Mouse (Mus musculus) limb, embryonic 15.5 days (tissue): ENCODE results near the gene Susd4. TPM values are rescaled to one million over a fixed set of nuclear protein-coding genes. Genes with fewer than 3 reads are reported as not detected.

Experiments
- ATAC-seq: fragments of 200-750 bp; cut with Nextera tagmentation; 2 replicates; pipeline ENCODE4 v1.8.0; 2017; ENCODE audit warnings: low read depth, moderate TSS enrichment; ENCODE audit not compliant: insufficient number of reproducible peaks, low FRiP score, low TSS enrichment
- H3K27ac ChIP-seq: fragments of 300-500 bp; sonication (generic); 2 replicates; pipeline ENCODE4 v1.5.1; 2015; ENCODE audit warnings: moderate library complexity, mild to moderate bottlenecking, inconsistent platforms
- H3K27me3 ChIP-seq: fragments of 300-500 bp; sonication (generic); 2 replicates; pipeline ENCODE4 v1.6.1; 2015; ENCODE audit warnings: inconsistent platforms
- H3K36me3 ChIP-seq: fragments of 300-500 bp; sonication (generic); 2 replicates; pipeline ENCODE4 v1.6.1; 2015; ENCODE audit warnings: inconsistent platforms
- H3K4me1 ChIP-seq: fragments of 300-500 bp; sonication (generic); 2 replicates; pipeline ENCODE4 v1.6.1; 2015; ENCODE audit warnings: inconsistent platforms
- H3K4me2 ChIP-seq: fragments of 300-500 bp; sonication (generic); 2 replicates; pipeline ENCODE4 v1.6.1; 2015; ENCODE audit warnings: mild to moderate bottlenecking, inconsistent platforms
- H3K4me3 ChIP-seq: fragments of 300-500 bp; sonication (generic); 2 replicates; pipeline ENCODE4 v1.5.1; 2015; ENCODE audit warnings: mild to moderate bottlenecking, inconsistent platforms
- H3K9ac ChIP-seq: fragments of 300-500 bp; sonication (generic); 2 replicates; pipeline ENCODE4 v1.6.1; 2015; ENCODE audit warnings: inconsistent platforms
- H3K9me3 ChIP-seq: fragments of 300-500 bp; sonication (generic); 2 replicates; pipeline ENCODE4 v1.6.1; 2016; ENCODE audit warnings: inconsistent platforms
- WGBS: fragments of 180-500 bp; shearing (Covaris S2); methylation state at CpG from one replicate; pipeline ENCODE4 v1.1.7; 2015; 5-methylcytosine and 5-hydroxymethylcytosine counted together
- polyA plus RNA-seq: library from polyadenylated mRNA; unstranded; fragments of >200 nt; fragmentation: Nextera tagmentation; extraction: Ambion mirVana; gene quantifications from 2 replicates; pipeline ENCODE4 v1.2.1, GENCODE M21; 2015

Susd4 gene
- polyA plus RNA-seq, 1 experiment from 2014 or later: 14.4 TPM

DNA sequence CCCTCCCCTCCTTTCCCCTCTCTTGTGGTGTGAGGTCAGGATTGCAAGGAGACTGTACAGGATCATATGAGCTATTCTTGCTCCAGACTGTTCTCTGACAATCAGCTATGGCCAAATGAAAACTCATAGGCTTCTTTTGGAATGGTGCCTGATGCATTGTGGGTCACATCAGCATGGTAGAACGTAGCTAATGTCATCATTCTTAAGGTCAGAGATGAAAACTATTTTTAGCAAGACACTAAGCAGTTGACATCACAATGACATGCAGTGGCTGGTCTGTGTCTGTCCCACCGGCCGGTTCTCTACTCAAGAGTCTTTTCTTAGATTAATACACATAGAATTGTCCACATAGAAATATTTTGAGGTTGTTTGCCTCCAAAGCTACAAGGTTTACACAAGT lies 142.0 kb downstream of the Susd4 start:
- Histone ChIP-seq H3K9ac (no peak overlapping the region), H3K4me2 (no peak overlapping the region), H3K27ac (no peak overlapping the region), H3K9me3 (no peaks in the 10 kb centered on the region), H3K27me3 (no peaks in the 10 kb centered on the region), H3K36me3 (no peaks in the 10 kb centered on the region), H3K4me1 (peaks cover 16% of the 10 kb centered on the region), H3K4me3 (no peak overlapping the region)
- ATAC-seq: no peak
- WGBS: 77% methylated on average over 3 of the region's 3 CpGs

DNA sequence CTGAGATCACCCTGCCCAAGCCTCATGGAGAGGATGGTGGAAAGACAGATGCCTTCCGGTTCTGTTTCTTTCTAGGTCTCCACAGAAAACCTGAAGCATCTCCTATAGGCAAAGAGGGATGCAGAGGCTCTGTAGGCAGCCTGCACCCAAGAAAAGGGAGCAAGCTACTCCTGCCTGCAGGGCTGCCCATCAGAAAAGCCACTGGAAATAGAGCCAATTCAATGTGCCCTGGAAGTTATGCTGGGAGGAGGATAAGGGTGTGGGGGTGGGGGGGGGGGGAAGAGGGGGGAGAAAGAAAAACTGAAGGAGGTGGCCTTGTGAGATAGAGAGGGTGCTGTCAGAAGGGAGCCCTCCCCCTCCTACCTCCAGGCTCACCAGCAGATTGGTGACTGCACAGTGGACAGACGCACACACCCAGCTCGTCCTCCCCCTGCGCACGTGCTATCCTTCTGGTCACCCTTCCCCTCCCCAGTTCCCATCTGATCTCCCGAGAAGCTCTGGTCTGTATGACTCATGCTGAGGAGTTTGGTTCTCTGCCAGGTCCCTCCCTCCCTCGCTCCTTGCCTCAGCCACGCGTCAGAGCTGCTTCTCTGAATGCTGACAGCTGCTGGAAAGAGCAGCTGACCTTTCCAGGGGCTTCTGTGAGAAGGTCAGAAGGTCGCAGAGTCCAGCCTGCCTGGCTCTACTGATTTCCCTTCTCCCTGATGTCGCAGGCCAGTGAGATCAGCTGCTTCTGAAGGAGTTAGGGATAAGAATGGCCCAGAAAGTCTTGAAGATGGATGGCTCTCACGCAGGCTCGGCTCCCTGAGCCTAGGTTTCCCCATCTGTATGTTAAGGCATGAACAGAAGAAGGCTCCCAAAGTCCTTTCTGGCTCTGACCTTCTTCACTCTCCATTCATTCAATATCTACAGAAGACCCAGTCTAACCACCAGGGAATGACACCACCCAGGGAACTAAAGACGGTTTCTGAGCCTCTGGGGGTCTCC lies 144.7 kb downstream of the Susd4 start:
- H3K4me1 ChIP-seq: peaks cover 16% of the 10 kb centered on the region
- no peak overlapping the region for H3K9ac ChIP-seq
- no peaks in the 10 kb centered on the region for H3K9me3 ChIP-seq
- H3K4me3 ChIP-seq: no peak overlapping the region
- peak overlapping the region; percentile 20; the same call in 1 of the 2 replicates for H3K4me2 ChIP-seq
- H3K27me3 ChIP-seq: no peaks in the 10 kb centered on the region
- ATAC-seq: peak; percentile 88
- 17% methylated on average over 14 of the region's 14 CpGs for WGBS
- H3K36me3 ChIP-seq: no peaks in the 10 kb centered on the region
- 0 out of 2 replicates have a peak overlapping the region, but pooled peaks have one; percentile 24 for H3K27ac ChIP-seq

DNA sequence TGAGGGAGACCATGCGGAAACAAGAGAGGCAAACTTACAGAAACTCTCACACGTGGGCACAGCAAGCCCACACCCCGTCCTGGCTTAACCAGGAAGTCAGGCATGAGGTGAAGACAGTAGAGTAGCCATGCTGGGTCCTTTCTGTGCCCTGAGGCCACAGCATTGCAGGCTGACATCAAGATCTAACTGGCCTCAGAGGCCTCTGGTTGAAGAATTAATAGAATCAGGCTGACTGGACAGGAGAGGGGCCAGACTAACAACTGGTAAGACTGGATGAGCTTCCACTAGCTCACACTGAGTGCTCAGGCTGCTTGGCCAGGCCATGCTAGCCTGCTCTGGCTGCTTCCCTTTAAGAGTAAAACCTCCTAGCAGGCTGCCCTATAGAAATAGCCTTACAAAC lies 145.4 kb downstream of the Susd4 start:
- no peak overlapping the region for H3K27ac ChIP-seq
- H3K4me2 ChIP-seq: no peak overlapping the region
- no peaks in the 10 kb centered on the region for H3K36me3 ChIP-seq
- no peak for ATAC-seq
- no peak overlapping the region for H3K4me3 ChIP-seq
- no peak overlapping the region for H3K9ac ChIP-seq
- peaks cover 16% of the 10 kb centered on the region for H3K4me1 ChIP-seq
- H3K9me3 ChIP-seq: no peaks in the 10 kb centered on the region
- WGBS: 54% methylated on average over 3 of the region's 3 CpGs
- no peaks in the 10 kb centered on the region for H3K27me3 ChIP-seq

DNA sequence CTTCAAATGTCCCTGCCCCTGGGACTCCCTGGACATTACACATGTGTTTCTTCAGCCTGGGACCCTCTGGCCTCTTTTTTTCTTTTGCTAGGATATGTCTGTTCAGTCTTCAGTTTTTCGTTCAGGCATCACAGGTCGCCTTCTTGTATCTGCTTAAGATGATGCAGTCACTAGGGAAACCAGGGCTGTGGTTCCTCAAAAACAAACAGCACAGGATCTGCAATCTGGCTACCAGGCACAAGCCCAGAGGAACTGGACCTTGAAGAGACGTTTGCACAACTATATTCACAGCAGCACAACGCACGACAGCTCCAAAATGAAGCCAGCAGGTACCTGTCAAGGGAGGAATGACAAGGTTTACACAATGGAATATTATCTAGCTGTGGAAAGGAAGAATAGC lies 145.9 kb downstream of the Susd4 start:
- no peak for ATAC-seq
- Histone ChIP-seq H3K4me1 (peaks cover 16% of the 10 kb centered on the region), H3K27me3 (no peaks in the 10 kb centered on the region), H3K9ac (no peak overlapping the region), H3K27ac (no peak overlapping the region), H3K36me3 (no peaks in the 10 kb centered on the region), H3K4me3 (no peak overlapping the region), H3K4me2 (no peak overlapping the region), H3K9me3 (no peaks in the 10 kb centered on the region)
- 80% methylated on average over 5 of the region's 5 CpGs for WGBS

DNA sequence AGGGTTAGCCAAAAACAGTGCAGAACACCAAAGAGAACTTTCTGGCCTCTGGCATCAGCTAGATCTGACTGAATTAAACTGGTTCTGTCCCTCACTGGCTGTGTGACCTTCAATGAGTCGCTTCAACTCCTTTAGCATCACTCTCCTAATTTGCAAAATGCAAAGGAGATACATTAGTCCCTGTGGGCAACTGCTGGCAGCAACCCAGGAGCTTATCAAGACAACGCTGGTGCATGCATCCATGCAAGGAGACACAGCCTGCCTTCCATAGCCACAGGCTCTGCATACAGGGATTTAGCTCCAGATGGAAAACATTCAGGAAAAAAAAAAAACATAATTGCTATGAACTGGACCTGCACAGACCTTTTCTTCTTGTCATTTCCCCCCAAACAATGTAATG lies 148.9 kb downstream of the Susd4 start:
- no peaks in the 10 kb centered on the region for H3K9me3 ChIP-seq
- no peak overlapping the region for H3K4me2 ChIP-seq
- H3K36me3 ChIP-seq: no peaks in the 10 kb centered on the region
- H3K9ac ChIP-seq: no peak overlapping the region
- H3K4me1 ChIP-seq: peaks cover 16% of the 10 kb centered on the region
- no peak overlapping the region for H3K27ac ChIP-seq
- 63% methylated on average over 2 of the region's 2 CpGs for WGBS
- H3K27me3 ChIP-seq: no peaks in the 10 kb centered on the region
- H3K4me3 ChIP-seq: no peak overlapping the region
- ATAC-seq: no peak

DNA sequence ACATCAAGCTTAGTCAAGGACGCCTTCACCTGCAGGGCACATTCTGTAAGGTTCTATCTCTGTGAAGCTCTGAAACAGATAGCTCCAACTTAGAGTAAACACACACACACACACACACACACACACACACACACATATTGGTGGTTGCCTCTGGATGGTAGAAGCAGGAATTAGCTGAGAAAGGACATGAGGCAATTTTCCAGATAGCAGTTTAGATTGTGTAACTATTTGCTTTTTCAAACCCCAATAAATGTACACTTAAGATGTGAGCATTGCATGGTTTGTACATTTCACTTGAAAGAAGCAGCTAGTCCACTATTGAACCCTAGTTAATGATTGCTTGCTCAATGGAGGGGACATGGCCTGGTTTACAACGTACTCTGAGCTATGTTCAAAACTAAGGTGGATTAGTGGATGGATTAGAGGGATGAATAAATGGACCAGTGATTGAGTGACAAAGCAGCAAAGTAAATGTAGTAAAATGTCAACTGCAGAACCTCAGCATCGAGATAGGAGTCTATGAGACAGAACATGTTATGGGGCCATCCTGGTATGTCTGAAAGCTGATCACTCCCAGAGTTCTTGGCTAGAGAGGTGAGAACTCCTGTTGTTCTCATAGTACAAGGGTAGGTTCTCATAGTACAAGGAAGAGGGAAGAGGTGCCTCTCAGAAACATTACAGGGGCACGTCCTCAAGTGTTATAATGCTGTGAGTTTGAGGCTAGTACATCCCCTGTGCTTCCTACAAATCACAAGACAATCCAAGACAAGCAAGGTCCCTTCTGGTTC lies 150.7 kb downstream of the Susd4 start:
- Histone ChIP-seq H3K4me1 (peaks cover under 1% of the 10 kb centered on the region; the same call in 1 of the 2 replicates), H3K36me3 (no peaks in the 10 kb centered on the region), H3K4me2 (no peak overlapping the region), H3K9ac (no peak overlapping the region), H3K27me3 (no peaks in the 10 kb centered on the region), H3K27ac (no peak overlapping the region), H3K9me3 (no peaks in the 10 kb centered on the region), H3K4me3 (no peak overlapping the region)
- WGBS: 82% methylated on average over 4 of the region's 4 CpGs
- no peak for ATAC-seq

DNA sequence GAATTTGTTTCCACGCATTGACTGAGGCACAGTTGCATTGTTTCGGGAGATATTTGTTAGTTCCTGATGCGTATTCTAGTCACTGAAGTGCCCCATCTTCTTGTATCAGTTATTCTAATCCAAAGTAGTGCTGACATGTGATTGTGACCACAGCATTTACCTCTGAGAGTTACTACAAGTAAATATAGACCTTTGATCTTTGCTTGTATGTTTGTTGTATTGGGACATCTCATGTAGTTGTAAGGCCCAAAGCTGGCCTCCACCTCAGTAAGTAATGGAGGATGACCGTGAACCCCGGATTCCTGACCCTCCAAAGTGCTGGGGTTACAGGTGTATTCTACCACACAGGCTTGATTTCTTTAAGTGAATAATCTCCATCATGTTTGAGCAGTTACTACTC lies 152.5 kb downstream of the Susd4 start:
- no peak for ATAC-seq
- H3K4me3 ChIP-seq: no peak overlapping the region
- no peaks in the 10 kb centered on the region for H3K36me3 ChIP-seq
- H3K9ac ChIP-seq: no peak overlapping the region
- no peaks in the 10 kb centered on the region for H3K27me3 ChIP-seq
- H3K4me1 ChIP-seq: no peaks in the 10 kb centered on the region
- no peak overlapping the region for H3K27ac ChIP-seq
- WGBS: 94% methylated on average over 5 of the region's 5 CpGs
- H3K4me2 ChIP-seq: no peak overlapping the region
- H3K9me3 ChIP-seq: no peaks in the 10 kb centered on the region

DNA sequence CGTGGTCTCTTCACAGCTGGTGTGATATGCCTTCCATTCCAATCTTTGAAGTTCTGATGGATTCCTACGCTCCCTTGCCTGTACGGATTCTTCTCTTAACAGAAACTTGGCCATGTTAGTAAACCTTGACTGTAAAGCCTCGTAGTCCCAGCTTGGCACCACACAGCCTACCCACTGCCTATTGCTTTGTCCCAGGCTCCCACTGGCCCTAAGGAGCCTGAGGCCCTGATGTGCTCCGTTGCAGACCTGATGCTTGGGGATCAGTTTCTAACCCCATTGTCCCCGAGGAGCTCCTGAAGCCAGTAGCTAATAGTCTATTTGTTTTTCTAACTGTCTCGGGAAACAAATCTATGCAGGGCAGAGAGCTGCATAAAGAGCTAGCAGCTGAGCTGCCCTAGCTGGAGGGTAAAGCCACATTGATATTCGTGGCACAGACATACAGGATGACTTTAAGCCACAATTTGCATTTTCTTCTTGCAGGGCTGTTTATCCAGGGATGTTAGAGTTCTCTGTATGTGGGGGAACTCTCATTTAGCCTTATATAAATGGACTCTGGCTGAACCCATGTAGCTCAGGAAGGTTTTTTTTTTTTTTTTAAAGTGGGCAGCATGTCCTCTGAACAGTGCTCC lies 155.2 kb downstream of the Susd4 start:
- no peaks in the 10 kb centered on the region for H3K27me3 ChIP-seq
- no peak overlapping the region for H3K4me2 ChIP-seq
- no peaks in the 10 kb centered on the region for H3K36me3 ChIP-seq
- H3K4me3 ChIP-seq: no peak overlapping the region
- 55% methylated on average over 8 of the region's 8 CpGs for WGBS
- ATAC-seq: no peak
- H3K9me3 ChIP-seq: no peaks in the 10 kb centered on the region
- H3K4me1 ChIP-seq: no peaks in the 10 kb centered on the region
- no peak overlapping the region for H3K27ac ChIP-seq
- H3K9ac ChIP-seq: no peak overlapping the region

DNA sequence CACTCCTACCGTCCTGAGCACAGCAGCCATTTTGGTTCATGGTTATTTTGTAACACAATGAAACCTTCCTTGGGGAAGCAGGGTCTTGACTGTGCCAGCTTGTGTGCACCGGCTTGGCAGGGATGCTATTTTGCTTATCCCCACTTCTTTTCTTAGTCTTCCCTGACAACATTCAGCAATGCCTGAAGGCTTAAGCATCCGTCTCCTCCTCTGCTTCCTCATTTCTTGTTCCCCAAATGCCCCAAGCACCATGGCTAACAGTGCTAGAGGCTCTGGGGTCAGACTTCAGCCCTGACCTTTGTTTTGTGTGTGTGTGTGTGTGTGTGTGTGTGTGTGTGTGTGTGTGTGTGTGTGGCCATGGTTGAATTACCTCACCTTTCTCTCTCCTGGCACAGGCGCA lies 159.2 kb downstream of the Susd4 start:
- Histone ChIP-seq H3K4me3 (no peak overlapping the region), H3K9me3 (no peaks in the 10 kb centered on the region), H3K4me1 (no peaks in the 10 kb centered on the region), H3K9ac (no peak overlapping the region), H3K27ac (no peak overlapping the region), H3K27me3 (no peaks in the 10 kb centered on the region), H3K36me3 (no peaks in the 10 kb centered on the region), H3K4me2 (no peak overlapping the region)
- 75% methylated on average over 4 of the region's 4 CpGs for WGBS
- ATAC-seq: no peak

DNA sequence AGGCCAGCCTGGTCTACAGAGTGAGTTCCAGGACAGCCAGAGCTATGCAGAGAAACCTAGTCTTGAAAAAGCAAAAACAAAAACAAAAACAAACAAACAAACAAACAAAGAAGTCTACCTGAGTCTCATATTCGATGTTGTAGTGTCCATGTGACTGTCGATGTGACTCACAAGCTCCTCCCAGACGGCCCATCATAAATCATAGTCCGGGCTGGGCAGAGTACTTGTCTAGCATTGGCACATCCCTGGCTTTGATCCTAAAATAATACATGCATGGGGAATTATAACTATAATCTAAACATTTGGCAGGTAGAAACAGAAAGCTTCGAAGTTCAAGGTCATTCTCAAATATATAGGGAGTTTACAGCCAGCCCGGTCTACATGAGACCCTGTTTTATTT lies 162.8 kb downstream of the Susd4 start:
- Histone ChIP-seq H3K27ac (no peak overlapping the region), H3K4me1 (no peaks in the 10 kb centered on the region), H3K4me2 (no peak overlapping the region), H3K27me3 (no peaks in the 10 kb centered on the region), H3K4me3 (no peak overlapping the region), H3K9me3 (no peaks in the 10 kb centered on the region), H3K36me3 (no peaks in the 10 kb centered on the region), H3K9ac (no peak overlapping the region)
- 87% methylated on average over 6 of the region's 6 CpGs for WGBS
- ATAC-seq: no peak

DNA sequence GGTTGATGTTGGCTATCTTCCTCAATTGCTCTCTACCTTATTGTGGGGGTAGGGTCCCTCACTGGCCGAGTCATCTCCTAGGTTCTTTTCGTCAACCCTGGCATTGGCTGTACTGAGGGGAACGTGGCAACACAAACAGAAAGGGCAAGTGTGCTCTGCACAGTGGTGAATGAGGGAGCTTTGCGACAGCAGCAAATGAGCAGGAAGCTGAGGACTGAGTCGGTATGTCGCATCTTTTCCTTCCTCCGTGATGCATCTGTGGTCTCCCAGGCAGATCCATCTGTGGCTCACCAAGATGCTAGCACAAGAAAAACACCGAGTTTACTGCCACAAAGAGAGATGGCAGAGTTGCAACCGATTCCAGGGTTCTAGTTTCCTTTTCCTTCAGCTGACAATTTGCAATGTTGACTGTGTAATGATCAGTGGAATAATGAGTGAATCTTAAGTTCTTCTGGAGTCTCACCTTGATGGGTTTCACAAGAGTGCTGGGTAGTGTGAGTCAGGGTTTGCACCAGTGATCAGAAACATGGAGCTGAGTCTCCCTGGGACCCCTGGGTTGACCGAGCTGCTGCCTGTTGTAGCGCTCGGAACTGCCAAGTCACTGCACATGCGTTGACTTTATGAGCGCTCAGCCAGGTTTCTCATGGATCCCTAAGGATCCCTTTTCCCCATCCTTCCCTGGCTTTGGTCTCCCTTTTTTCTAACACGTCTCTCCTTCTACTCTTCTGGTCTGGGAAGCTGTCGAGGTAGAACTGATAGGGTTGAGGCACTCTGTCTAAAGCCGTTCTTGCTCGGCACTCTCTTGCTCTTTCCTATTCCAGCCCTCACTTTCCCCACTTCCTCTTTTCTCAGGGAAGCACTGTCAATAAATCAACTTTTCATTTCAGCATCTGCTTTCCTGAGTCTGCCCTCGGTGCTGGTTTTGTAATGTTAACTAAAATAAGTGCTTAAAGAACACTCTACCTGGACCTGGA lies 164.5 kb downstream of the Susd4 start:
- Histone ChIP-seq H3K4me3 (no peak overlapping the region), H3K9me3 (no peaks in the 10 kb centered on the region), H3K9ac (no peak overlapping the region), H3K27ac (no peak overlapping the region), H3K27me3 (no peaks in the 10 kb centered on the region), H3K4me2 (no peak overlapping the region), H3K4me1 (no peaks in the 10 kb centered on the region), H3K36me3 (no peaks in the 10 kb centered on the region)
- no peak for ATAC-seq
- WGBS: 69% methylated on average over 19 of the region's 19 CpGs
